Mouse (Mus musculus) testis, postnatal 10 days (tissue): ENCODE data around the gene C1ql1.

Experiments used
- DNase-seq: peaks from one replicate; pipeline ENCODE4 v3.0.0; 2021; ENCODE audit warnings: low spot score

The C1ql1 gene

DNA sequence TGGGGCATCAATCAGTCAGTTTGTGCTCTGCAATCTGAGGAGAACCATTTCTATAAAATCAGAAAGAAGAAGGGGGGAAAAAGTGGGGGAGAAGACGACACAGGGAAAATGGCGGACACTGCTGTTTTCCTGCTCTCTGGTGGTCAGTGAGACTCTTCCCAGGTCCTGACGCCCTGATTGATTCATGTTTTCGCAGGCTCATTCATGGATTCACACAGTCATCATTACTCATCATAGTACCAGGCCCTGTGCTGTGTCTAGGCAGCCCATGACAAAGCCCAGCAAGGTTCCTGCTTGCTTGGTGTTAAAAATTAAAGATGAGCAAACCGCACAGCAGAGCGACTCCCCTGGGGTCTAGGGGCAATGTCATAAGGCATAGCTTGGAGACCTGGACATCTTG, 11.9 kb upstream of the C1ql1 start:
- no peak for DNase-seq

DNA sequence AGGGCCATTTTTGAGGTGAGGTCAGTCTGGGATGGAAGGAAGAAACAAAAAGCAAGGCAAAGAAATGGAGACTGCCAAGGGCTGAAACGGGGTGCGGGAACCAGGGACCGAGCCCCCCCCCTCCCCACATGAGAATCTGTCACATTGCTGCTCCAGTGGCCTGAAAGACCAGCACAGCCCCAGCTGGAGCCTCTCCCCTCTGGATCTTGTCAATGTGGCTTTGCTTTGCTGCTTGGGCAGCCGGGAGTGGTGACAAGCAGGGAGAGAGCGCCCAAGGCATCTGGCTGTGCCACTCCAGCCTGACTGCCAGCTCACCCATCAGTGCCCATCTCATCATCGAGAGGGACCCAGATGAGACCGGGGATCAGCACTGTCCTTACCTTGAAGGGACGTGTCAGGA, 11.2 kb upstream of the C1ql1 start:
- no peak for DNase-seq

DNA sequence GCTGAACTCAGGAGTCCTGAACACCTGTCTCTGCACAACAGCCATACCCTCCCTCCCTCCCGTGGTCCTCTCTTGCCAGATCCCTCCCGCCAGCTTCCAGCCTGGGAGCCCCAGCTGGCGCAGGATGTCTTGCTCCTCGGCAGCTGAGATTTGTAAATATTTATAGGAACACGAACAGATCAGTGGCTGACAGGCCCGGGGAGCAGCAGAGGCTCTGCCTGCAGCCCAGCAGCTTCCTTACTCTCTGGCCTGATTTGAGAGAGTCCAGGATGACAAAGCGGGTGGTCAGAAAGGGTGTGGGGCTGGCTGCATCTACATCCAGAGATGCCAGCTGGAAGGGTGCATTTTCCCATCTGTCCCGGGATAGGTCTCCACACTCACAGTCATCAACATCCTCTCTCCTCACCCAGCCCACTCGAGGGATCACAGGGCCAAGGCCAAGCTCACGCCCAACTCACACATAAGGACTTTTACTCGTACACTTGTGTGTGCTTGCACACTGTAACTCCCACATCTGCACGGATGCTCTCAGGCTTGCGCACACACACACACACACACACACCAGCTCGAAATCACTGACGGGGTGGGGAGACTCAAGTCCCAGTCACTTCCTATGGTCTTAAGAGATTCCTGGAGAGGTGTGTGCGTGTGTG, 10.6 kb upstream of the C1ql1 start:
- DNase-seq = peak; percentile 49

DNA sequence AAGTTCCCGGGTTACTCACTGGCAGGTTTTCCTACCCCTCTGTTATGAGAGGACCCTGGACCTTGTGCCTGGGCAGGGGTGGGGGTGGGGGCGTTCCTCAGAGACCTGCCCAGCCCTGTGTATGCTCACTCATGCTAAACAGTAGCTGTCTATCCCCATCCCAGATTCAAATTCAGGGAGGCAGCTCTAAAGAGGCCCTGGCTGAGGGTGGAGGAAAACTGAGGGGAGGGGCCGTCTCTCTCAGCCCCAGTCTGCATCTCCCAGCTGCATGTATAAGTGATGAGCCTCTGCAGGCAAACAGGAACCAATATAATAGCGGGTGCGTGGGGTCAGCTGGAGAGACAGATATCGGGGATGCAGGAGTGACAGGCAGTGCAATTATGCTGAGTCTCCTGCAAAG, 6.4 kb upstream of the C1ql1 start:
- no peak for DNase-seq

DNA sequence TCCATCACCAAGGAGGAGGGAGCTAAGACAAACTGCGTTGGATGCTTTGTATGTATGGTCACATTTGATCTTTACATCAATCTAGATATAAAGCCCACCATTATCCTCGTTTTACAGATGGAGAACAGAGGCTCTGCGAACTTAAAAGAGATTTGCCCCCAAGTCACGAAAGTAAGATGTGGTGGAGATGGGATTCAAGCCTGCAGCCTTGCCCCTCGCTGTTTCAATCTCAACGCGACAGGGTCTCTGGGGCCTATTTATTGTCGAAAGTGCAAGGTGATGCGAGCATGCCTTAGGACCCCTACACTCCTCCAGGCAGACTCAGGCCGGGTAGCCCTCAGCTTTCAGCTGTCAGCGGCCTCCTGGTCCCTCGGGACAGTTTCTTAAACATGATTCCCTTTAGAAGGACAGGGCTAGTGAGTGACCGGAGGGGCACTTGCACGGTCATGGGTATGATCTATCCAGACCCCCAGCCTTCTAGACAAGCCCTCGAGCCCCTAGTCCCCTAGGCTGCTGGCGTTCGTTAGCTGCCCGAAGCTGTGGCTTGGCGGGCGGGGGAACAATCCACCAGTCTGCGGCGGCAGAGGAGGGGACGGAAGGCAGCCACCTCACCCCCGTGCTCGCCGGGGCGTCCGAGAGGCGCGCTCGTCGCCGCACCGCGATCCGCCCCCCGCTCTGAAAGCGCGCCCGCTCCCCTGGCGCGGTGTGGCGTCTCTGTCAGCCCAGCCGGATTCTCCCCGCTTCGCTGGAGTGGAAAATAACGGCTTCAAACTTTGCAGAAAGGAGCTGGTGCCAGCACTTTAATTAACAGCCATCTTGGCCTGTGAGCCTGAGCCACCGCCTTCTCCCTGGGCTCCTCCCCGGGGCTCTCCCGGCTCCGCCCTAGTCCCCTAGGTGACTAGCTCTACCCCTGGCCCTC, 1.8 kb upstream of the C1ql1 start:
- no peak for DNase-seq

DNA sequence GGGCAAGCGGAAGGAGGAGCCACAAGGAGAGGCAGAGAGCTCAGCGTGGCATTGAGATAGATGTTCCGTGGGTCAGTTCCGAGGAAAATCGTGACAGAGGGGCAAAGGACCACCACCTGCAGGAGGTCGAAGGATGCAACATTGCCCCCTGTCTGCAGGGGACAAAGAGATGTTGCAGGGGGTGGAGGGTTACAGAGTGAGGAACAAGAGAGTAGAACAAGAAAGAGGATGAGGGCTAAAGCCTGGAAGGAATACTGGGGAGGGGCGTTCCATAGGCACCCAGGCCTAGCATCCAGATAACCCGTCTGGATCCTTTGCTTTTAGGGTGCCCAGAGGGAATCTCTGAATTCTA, 480 bp upstream of the C1ql1 start:
- DNase-seq = no peak

DNA sequence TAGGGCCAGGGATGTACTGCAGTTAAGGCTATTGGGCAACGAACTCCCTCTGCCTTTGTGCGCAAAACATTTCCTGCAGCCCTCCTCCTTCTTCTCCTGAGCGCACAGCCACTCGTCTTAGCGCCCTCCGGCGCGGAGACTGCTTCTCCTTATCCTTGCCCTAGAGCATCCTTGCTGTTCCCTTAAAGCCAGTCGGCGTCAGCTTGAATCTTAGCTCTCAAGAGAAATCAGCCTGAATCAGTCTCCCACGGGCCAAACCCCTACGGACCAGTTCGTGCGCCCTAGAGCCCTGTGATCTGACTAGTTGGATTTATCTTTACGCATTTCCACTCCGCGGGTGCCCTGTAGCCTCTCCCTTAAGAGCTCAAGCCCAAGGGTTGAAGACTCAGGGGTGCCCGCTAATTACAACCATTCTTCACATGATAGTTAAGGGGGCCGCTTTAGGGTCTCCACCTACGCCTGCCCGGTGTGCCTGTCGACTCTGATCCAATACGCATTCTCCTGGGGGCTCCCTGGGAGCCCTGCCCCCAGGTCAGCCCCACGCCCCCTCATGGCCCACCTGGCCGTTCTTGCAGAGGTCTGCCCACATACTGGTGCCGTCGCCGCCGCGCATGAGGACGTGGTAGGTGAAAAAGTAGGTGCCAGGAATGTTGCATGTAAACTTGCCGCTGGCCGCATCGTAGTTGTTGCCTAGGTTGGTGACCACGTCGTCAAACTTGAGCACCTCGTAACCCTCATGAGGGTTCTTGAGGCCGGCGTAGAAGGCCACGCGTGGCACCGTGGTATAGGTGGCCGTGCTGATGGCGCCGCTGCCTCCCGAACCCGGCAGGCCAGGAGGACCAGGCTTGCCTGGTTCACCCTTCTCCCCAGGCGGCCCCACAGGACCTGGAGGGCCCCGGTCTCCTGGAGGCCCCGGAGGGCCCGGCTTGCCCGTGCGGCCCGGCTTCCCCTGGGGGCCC, 903 bp downstream of the C1ql1 start:
- no peak for DNase-seq

DNA sequence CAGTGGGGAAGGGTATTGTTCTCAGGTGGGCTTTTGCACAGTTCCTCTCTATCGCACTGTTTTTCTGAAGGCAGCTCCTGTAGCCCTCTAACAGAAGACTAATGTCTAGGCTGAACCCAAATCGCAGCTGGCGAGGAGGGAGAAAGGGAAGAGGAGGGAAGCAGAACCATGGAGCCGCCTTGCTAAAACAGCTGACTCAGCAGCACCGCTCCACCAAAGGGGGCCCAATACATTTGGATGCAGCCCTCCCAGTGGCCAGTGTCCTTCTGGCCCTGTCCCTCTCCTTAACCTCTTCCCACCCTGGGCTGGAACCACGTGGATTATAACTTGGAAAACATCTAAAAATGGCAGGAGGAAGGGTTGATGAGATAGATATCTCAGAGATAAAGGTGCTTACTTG, 5.3 kb downstream of the C1ql1 start:
- no peak for DNase-seq

DNA sequence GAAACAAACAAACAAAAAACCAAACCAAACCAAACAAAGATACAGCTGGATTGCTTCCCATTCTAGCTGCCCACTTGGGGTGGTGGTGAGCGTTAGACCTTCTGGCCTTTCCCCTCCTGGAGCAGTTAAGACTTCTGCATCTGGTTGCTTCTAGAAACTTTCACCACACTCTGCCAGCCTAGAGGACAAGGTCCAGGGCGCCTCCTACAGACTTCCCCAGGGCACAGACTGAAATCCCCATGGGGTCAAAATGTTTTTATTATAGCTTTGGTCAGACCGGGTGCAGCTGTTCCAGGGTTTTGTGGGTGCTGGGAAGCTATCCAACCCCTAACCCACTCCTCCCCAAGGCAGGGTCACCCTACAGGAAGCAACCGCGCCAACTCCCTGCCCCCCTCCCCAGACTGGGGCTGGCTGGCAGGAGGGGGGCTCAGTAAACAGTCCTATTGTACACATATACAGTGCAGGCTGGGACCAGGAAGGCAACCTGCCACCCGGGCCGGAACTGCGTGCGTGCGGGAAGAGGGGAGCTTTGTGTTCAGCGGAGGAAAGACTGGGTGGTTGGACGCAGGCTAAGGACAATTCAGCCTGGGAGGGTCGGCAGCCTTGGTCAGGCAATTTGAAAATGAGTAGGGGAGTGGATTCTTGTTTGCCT, 7.3 kb downstream of the C1ql1 start:
- DNase-seq = no peak

DNA sequence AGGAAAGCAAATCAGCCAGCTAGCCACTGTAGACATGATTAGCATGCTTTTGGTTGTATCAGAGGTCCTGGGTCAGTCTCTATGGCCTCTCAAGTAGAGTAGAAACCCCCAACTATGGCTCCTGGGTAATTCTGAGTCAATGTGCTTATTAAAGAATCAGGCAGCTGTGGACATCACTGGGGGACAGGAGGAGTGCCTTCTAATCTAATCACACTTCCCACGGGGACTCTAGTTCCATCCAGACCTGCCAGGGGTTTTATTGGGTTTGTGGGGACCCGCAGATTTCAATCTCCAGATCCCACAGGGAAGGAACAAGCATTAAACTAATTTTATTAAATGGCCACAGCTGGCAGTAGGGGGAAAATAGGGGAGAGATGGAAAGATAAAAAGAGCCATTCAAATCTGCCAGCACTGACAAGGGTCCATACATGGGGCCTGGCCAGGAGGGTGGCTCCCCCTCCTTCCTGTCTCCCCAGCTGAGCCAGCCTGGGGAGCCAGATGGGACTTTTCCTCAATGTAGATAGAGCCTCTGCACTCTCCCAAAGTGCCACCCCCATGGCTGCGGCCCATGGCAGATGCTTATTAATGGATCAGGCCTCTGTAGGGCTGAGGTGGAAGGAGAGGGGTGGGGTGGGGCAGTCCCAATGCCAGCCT, 8.8 kb downstream of the C1ql1 start:
- no peak for DNase-seq

DNA sequence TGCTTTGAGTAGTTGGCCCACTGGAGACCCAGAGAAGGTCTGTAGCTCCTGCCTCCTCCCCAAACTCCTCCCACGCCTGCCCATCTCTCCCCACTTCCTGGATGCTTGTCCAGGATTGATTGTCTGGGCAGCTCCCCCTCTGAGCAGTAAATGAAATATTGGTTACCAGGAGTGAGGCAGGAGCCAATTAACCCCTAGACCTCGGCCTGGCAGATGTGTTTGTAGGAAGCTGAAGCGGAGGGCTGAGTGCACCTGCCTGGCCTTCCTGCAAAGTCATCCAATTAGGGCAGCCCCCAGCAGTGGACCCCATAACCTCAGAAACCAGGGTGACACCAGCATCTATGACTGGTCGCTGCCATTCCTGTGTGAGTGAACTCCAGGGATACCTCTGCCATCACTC, 10.2 kb downstream of the C1ql1 start:
- DNase-seq = no peak

DNA sequence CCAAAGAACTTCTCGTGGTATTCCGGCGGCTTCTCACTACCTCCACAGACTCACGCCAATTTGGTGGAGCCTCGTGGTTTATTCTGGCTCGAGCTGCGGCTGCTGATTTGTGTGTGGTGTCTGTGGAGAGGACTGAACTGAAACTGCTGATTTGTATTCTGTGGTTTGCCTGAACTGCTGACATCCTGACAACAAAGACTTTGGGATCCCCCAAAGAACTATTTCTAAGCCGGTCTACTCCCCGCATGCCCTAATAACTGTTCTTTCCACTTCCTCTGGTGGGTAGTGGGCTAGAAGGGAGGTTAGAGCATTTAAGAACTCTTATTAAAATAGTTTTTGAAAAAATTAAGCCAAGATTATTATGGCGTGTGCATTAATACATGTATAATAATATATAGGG, 15.8 kb downstream of the C1ql1 start:
- DNase-seq = no peak

DNA sequence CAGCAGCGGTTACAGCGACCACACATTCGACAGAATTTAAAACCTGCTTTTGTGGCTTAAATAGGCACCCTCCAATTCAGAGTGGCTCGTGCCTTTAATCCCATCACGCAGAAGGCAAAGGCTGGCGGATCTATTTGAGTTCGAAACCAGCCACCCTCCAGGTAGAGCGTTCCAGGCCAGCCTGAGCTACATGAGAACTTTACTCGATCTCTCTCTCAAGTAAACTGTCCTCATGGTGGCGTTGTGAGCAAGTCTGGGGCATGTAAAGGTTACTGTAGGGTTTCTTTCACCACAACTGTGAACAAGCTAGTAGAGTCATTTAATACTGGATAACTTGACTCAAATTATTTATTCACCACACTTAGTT, 21.2 kb downstream of the C1ql1 start:
- DNase-seq = peak; percentile 67

DNA sequence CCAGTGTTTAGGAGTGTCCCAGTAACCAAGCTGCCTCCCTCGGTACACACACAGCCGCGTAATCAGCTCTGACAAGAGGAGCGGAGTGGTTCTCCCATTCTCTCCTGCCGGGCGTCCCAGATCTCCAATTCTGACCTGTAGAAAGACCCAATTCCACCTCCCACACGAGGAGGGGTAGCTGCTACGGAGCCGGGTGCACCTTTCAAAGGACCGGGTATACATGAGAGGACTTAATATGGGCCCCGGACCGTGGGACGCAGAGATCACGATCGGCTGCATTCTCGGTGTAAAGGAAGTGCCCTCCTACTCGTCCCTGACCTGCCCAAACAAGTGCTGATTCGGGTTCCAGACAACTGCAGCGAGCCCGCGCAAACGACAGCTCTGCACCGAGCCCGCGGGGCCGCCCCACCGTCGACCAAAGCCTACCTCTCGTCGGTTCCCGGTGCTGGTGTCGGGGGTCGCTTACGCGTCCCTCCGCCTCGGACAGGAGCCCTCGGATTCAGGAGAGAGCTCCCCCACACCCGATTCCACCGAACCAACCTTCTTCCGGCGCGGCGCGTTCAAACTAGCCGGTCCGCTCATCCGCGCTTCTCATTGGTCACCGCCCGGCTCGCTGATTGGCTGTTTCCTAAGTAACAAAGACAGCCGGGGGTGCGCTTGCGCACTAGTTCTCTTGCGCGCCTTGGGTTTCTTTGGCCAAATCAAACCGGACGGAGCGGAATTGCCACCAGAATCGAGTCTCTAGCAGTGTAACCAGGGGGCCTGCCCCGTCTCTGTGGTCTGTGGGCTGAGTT, 21.7 kb downstream of the C1ql1 start, which contains the start of gene Kif18b:
Kif18b (minus strand) TSS at position 568 of the 794 bp plus-strand sequence.
- DNase-seq = peak; percentile 95

DNA sequence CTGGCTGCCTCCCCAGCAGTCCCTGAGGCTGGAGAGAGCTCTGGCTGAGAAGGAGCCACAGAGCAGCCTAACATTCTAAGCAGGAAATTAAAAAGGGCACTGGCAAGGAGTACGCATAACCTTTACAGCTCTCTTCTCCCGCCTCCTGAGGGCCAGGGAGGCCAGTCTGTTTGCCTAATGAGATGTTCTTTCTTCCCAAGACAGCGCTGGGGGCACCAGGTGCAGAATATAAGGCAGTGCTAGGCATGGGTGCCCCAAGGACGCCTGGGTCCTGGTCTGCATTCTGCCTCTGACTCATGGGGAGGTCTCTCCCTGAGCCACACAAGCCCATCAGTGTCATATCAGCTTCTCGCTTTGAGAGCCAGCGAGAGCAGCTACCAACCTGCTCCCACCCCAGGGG, 25.0 kb downstream of the C1ql1 start:
- DNase-seq = no peak

DNA sequence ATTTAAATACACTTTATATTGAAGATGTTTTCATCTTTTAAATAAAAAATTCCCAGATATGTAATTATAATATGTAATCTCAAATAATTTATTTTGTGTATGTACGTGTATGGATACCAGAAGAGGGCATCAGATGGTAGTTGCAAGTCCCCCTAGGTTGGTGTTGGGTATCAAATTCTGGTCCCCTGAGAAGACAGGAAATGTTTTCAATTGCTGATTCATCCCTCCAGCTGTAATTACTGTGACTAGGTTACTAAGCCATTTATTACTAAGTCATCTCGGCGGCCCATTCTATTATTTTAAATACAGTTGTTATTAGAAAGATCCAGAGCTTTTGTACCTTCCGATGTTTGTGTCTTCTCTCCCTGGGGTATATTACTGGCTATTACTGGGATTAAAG, 28.4 kb downstream of the C1ql1 start:
- DNase-seq = no peak

DNA sequence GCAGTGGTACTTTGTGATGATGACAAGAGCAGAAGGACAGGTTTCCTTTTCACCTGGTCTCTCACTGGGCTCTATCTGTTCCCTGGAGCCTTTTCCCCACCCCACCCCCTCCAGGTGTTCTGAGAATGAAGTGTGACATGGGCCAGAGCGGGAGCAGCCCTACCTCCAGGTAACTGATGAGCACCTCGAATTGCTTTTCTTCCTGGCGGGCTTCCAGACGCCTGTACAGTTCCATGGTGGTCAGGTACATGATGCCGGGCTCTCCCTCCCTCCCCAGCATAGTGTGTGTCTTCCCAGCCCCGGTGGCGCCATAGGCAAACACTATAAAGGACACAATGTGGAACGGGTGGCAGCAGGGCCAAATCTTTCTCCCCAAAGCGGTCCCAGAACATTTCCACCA, 31.1 kb downstream of the C1ql1 start:
- no peak for DNase-seq

DNA sequence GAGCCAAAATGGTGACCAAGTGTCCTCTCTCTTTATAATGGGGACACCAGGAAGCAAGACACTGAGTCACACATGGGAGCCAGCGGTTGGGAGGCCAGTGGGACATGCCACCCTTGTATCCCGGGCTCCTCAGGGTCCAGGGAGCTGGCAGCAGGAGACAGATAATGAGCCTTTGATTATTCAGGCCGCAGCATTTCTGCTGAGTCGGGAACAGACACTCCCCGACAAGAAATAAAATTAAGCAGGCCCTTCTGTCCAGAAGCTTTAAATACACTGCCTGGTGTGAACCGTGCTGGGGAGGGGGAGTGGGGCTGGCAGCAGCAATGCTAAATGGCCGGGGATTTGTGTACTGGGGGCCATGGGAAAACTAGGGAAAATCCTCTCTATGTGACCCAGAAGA, 35.1 kb downstream of the C1ql1 start:
- DNase-seq = no peak

DNA sequence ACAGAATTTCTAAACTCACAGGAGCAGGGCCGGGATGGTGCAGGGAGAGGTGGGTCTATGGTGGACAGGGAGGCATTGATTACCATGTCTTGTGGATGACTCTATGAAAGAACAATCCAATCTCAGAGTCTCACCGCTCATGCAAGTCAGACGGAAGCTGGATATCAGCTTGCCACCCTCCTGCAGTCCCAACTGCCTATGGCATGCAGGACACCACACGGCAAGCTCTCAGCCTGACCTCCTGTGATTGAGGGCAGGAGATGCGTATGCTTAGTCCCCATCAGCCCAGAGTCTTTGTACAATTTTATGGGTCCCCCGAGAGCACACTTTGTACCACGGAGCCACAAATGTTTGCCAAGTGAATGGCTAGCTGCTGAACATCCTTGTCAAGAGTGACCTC, 42.8 kb downstream of the C1ql1 start:
- DNase-seq = no peak

DNA sequence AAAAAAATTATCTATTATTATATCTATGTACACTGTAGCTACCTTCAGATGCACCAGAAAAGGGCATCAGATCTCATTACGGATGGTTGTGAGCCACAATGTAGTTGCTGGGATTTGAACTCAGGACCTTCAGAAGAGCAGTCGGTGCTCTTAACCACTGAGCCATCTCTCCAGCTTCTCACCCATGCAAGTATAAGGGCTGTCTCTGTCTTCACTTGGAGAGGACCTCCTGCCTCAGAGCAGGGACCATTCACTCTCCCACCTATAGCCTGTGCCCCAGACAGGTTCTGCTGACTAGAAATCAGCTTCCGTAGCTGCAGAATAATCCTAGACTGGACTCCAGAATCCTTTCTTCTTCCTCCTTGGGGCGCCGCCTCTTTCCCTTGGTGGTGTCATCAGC, 44.4 kb downstream of the C1ql1 start:
- DNase-seq = no peak

DNA sequence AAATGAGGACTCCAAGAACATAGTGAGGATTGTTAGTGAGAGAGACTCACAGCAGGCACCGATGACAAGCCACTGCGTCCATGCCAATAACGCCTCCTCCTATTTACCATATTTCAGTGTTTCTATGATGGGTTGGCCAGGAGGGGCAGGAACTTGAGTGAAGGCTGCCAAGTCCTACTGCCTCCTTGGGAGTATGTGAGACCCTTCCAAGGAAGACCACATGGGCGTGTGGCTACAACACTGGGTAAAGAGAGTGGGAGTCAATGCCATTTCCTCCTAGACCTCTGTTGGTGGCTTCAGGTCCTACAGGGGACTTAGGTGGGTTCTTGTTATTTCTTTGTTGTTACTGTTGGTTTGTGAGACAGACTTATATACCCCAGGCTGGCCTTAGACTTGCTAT, 45.3 kb downstream of the C1ql1 start:
- DNase-seq = no peak
